Mouse (Mus musculus): ENCODE data around the gene Cyp3a13. TPM values are rescaled to one million over a fixed set of nuclear protein-coding genes. Genes with fewer than 3 reads are reported as not detected.

Cyp3a13 gene
- polyA plus RNA-seq (2014; fragmentation: Illumina TruSeq; extraction: RNeasy Lipid Tissue Mini Kit (QIAGEN cat#74804); ENCODE audit: low read depth, low replicate concordance) = 354 TPM

DNA sequence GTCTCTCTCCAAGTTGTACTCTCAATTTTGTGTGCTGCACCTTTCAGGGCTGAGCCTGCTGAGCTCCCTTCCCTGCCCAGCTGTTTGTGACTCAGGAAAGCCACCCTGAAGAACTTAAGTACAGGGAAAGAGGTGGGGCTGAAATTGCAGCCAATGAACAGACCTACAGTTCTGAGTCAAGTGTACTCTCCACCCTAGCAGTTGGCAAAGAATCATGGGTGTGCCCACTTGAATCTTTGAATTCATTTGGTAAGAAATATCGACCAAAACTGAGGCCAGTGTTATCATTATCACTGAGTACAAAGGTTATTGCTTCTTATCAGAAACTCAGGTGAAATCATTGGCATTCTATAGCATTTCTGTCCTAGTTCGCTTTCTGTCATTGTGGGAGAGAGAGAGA is at the start of gene Cyp3a13:
Gene Cyp3a13, minus strand, starts transcription at position 88 of the 400 bp plus-strand sequence.

GRCm38 (mm10) chr5:137962945-137963344 is 41.5 kb upstream of the Cyp3a13 start, which contains the start of gene Gjc3:
Gene Gjc3 (minus strand): TSS chr5:137963098.

GRCm38 (mm10) chr5:137871644-137872380 is 49.6 kb downstream of the Cyp3a13 start, which contains the start of gene Pilrb2:
Gene Pilrb2 (minus strand): TSS chr5:137871815.

DNA sequence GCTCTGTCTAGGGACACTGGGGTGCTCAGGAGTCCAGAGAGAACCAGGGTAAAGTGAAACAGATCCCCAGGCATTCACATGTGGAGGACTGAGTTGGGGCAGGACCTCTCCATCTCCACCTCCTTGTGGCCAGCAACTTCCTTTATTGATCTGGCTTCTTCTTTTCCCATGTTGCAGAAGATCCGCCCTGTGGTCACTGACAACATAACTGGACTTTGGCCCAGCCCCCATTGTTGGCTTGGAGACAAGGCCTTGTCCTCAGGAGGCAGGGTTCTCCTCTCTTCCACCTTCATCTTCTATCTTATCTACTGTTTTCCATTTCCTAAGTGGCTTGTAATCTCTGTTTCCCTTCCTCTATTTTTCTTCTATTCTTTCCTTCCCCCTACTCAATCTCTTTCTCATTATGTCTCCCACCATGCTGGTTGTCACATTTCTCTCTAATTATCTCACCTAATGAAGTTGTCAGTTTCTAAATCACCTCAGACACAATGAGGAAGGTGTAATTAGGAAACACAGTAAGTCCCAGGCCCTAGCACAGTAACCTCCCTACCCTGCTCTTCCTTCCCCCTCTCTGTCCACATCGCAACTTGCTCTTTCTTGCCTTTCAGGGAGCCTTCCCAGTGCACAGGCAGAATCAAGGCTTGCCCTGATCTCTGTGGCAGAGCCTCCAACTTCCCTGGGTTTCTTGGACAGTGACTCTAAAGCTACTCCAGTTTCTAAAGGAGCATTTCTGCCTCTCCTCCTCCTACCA is 63.3 kb downstream of the Cyp3a13 start, which contains the start of gene Pilrb1:
Gene Pilrb1, minus strand, starts transcription at position 147 of the 751 bp plus-strand sequence.

Other genes with a start within 250 kb of the Cyp3a13 start
- gene Agfg2, start 236.9 kb downstream of the Cyp3a13 start, polyA plus RNA-seq (2014; fragmentation: Illumina TruSeq; extraction: RNeasy Lipid Tissue Mini Kit (QIAGEN cat#74804); ENCODE audit: low read depth, low replicate concordance) = 11.5 TPM
- 0.47 TPM for gene Nyap1, start 180.0 kb downstream of the Cyp3a13 start, polyA plus RNA-seq (2014; fragmentation: Illumina TruSeq; extraction: RNeasy Lipid Tissue Mini Kit (QIAGEN cat#74804); ENCODE audit: low read depth, low replicate concordance)
- 6.2 TPM for gene Tsc22d4, start 175.9 kb downstream of the Cyp3a13 start, polyA plus RNA-seq (2014; fragmentation: Illumina TruSeq; extraction: RNeasy Lipid Tissue Mini Kit (QIAGEN cat#74804); ENCODE audit: low read depth, low replicate concordance)
- gene Ppp1r35, start 142.8 kb downstream of the Cyp3a13 start, polyA plus RNA-seq (2014; fragmentation: Illumina TruSeq; extraction: RNeasy Lipid Tissue Mini Kit (QIAGEN cat#74804); ENCODE audit: low read depth, low replicate concordance) = 4.4 TPM
- gene Mepce, start 134.0 kb downstream of the Cyp3a13 start, polyA plus RNA-seq (2014; fragmentation: Illumina TruSeq; extraction: RNeasy Lipid Tissue Mini Kit (QIAGEN cat#74804); ENCODE audit: low read depth, low replicate concordance) = 6.9 TPM
- gene Zcwpw1, start 133.8 kb downstream of the Cyp3a13 start, polyA plus RNA-seq (2014; fragmentation: Illumina TruSeq; extraction: RNeasy Lipid Tissue Mini Kit (QIAGEN cat#74804); ENCODE audit: low read depth, low replicate concordance) = 5.9 TPM
- gene Pilra, start 85.3 kb downstream of the Cyp3a13 start, polyA plus RNA-seq (2014; fragmentation: Illumina TruSeq; extraction: RNeasy Lipid Tissue Mini Kit (QIAGEN cat#74804); ENCODE audit: low read depth, low replicate concordance) = 2.6 TPM
- 2.0 TPM for gene Pilrb1, start 63.5 kb downstream of the Cyp3a13 start, polyA plus RNA-seq (2014; fragmentation: Illumina TruSeq; extraction: RNeasy Lipid Tissue Mini Kit (QIAGEN cat#74804); ENCODE audit: low read depth, low replicate concordance)
- gene Pilrb2, start 49.8 kb downstream of the Cyp3a13 start, polyA plus RNA-seq (2014; fragmentation: Illumina TruSeq; extraction: RNeasy Lipid Tissue Mini Kit (QIAGEN cat#74804); ENCODE audit: low read depth, low replicate concordance) = 1.8 TPM
- gene Gjc3, start 41.5 kb upstream of the Cyp3a13 start, polyA plus RNA-seq (2014; fragmentation: Illumina TruSeq; extraction: RNeasy Lipid Tissue Mini Kit (QIAGEN cat#74804); ENCODE audit: low read depth, low replicate concordance) = 1.6 TPM
- 5.3 TPM for gene Azgp1, start 59.9 kb upstream of the Cyp3a13 start, polyA plus RNA-seq (2014; fragmentation: Illumina TruSeq; extraction: RNeasy Lipid Tissue Mini Kit (QIAGEN cat#74804); ENCODE audit: low read depth, low replicate concordance)
- gene Smok3a, start 99.6 kb upstream of the Cyp3a13 start, polyA plus RNA-seq (2014; fragmentation: Illumina TruSeq; extraction: RNeasy Lipid Tissue Mini Kit (QIAGEN cat#74804); ENCODE audit: low read depth, low replicate concordance) = not detected
- not detected for gene Smok3b, start 99.8 kb upstream of the Cyp3a13 start, polyA plus RNA-seq (2014; fragmentation: Illumina TruSeq; extraction: RNeasy Lipid Tissue Mini Kit (QIAGEN cat#74804); ENCODE audit: low read depth, low replicate concordance)
- gene Smok3c, start 131.6 kb upstream of the Cyp3a13 start, polyA plus RNA-seq (2014; fragmentation: Illumina TruSeq; extraction: RNeasy Lipid Tissue Mini Kit (QIAGEN cat#74804); ENCODE audit: low read depth, low replicate concordance) = not detected
- gene Zkscan1, start 163.5 kb upstream of the Cyp3a13 start, polyA plus RNA-seq (2014; fragmentation: Illumina TruSeq; extraction: RNeasy Lipid Tissue Mini Kit (QIAGEN cat#74804); ENCODE audit: low read depth, low replicate concordance) = 55.4 TPM
- 12.9 TPM for gene Zscan21, start 195.3 kb upstream of the Cyp3a13 start, polyA plus RNA-seq (2014; fragmentation: Illumina TruSeq; extraction: RNeasy Lipid Tissue Mini Kit (QIAGEN cat#74804); ENCODE audit: low read depth, low replicate concordance)
- 19.7 TPM for gene Zfp113, start 234.1 kb upstream of the Cyp3a13 start, polyA plus RNA-seq (2014; fragmentation: Illumina TruSeq; extraction: RNeasy Lipid Tissue Mini Kit (QIAGEN cat#74804); ENCODE audit: low read depth, low replicate concordance)
- 47.9 TPM for gene Cops6, start 239.5 kb upstream of the Cyp3a13 start, polyA plus RNA-seq (2014; fragmentation: Illumina TruSeq; extraction: RNeasy Lipid Tissue Mini Kit (QIAGEN cat#74804); ENCODE audit: low read depth, low replicate concordance)